Mouse (Mus musculus) CH12.LX (cell line): ENCODE measurements around the gene Xpr1. TPM values are rescaled to one million over a fixed set of nuclear protein-coding genes. Genes with fewer than 3 reads are reported as not detected.
A peak's percentile ranks its signal among the peaks of the same experiment; 100 is the strongest.

ENCODE experiments used
- DNase-seq: peaks from one replicate; pipeline ENCODE4 v3.0.0-alpha.2; 2013; ENCODE audit errors: extremely low read depth
- H3K27ac ChIP-seq: 2 replicates; pipeline ENCODE4 v1.5.1; 2012; ENCODE audit warnings: low read depth, mild to moderate bottlenecking, control low read depth, moderate library complexity; ENCODE audit not compliant: insufficient read depth
- H3K27me3 ChIP-seq: replicated peaks from 2 replicates; pipeline ENCODE3; 2012; ENCODE audit warnings: inconsistent platforms
- H3K36me3 ChIP-seq, 2 experiments: replicated peaks in 1 of 2; 2 replicates each; pipeline versions ENCODE3 to v1.6.1; 2012; ENCODE audit warnings: inconsistent platforms in 1 of 2, low read length in 1 of 2, mild to moderate bottlenecking in 1 of 2, mixed read lengths in 1 of 2, moderate library complexity in 1 of 2; ENCODE audit not compliant: control insufficient read depth in 1 of 2, insufficient read depth in 1 of 2
- H3K4me1 ChIP-seq, 2 experiments: 2 replicates each; pipeline ENCODE4 v1.6.1; 2012; ENCODE audit warnings: inconsistent platforms in 1 of 2, moderate library complexity in 1 of 2; ENCODE audit not compliant: insufficient read depth in 2 of 2, control insufficient read depth in 1 of 2
- H3K4me2 ChIP-seq: 2 replicates; pipeline ENCODE4 v1.6.1; 2012; ENCODE audit warnings: low read depth, mild to moderate bottlenecking, control low read depth; ENCODE audit not compliant: poor library complexity, insufficient read depth, severe bottlenecking
- H3K4me3 ChIP-seq, 3 experiments: fragments of 150-350 bp in 1 of 3; sonication (generic) in 1 of 3; replicated peaks in 1 of 3; 2 replicates each; pipeline versions ENCODE3 to v1.5.1; 2011 to 2012; ENCODE audit warnings: low read depth in 2 of 3, low read length in 2 of 3, mild to moderate bottlenecking in 2 of 3, moderate library complexity in 2 of 3, control low read depth in 1 of 3, improper control_type of control experiment in 1 of 3, inconsistent platforms in 1 of 3, mixed read lengths in 1 of 3; ENCODE audit not compliant: poor library complexity in 1 of 3
- H3K79me2 ChIP-seq: replicated peaks from 2 replicates; pipeline ENCODE4 v1.6.1; 2012; ENCODE audit warnings: mild to moderate bottlenecking, moderate library complexity; ENCODE audit not compliant: control insufficient read depth, poor library complexity, insufficient read depth, severe bottlenecking; ENCODE audit errors: extremely low read depth
- H3K9ac ChIP-seq: 2 replicates; pipeline ENCODE4 v1.6.1; 2012; ENCODE audit warnings: low read depth, mild to moderate bottlenecking, control low read depth, moderate library complexity; ENCODE audit not compliant: insufficient read depth
- H3K9me3 ChIP-seq: replicated peaks from 2 replicates; pipeline ENCODE3; 2012; ENCODE audit warnings: low read length, inconsistent platforms, mixed read lengths
- BHLHE40 ChIP-seq: IDR thresholded peaks from 2 replicates; pipeline ENCODE4 v1.6.1; 2011; ENCODE audit warnings: mild to moderate bottlenecking, low read depth, low read length, improper control_type of control experiment
- CHD1 ChIP-seq: IDR thresholded peaks from 2 replicates; pipeline ENCODE4 v1.6.1; 2012; ENCODE audit warnings: low read depth, low read length, improper control_type of control experiment, inconsistent platforms
- CTCF ChIP-seq, 2 experiments: IDR thresholded peaks in 1 of 2; conservative IDR thresholded peaks in 1 of 2; 2 replicates each; pipeline ENCODE4 v1.5.1; 2011 to 2012; ENCODE audit warnings: low read depth in 2 of 2, low read length in 2 of 2, improper control_type of control experiment in 1 of 2, inconsistent platforms in 1 of 2, mild to moderate bottlenecking in 1 of 2, moderate library complexity in 1 of 2
- HCFC1 ChIP-seq: IDR thresholded peaks from 2 replicates; pipeline ENCODE4 v1.6.1; 2012; ENCODE audit warnings: low read depth, mild to moderate bottlenecking, inconsistent platforms, low read length, improper control_type of control experiment
- JUN ChIP-seq: IDR thresholded peaks from 2 replicates; pipeline ENCODE4 v1.6.1; 2011; ENCODE audit warnings: low read depth, mild to moderate bottlenecking, low read length, improper control_type of control experiment, moderate library complexity; ENCODE audit not compliant: insufficient read depth
- JUND ChIP-seq: conservative IDR thresholded peaks from 2 replicates; pipeline ENCODE4 v1.6.1; 2011; ENCODE audit warnings: low read depth, low read length, improper control_type of control experiment
- KAT2A ChIP-seq: IDR thresholded peaks from 2 replicates; pipeline ENCODE4 v1.6.1; 2012; ENCODE audit warnings: low read length, improper control_type of control experiment, inconsistent platforms; ENCODE audit not compliant: insufficient replicate concordance
- MAX ChIP-seq: IDR thresholded peaks from 2 replicates; pipeline ENCODE4 v1.6.1; 2011; ENCODE audit warnings: low read length, improper control_type of control experiment
- MAZ ChIP-seq: IDR thresholded peaks from 2 replicates; pipeline ENCODE4 v1.6.1; 2012; ENCODE audit warnings: low read depth, mild to moderate bottlenecking, inconsistent platforms, low read length, improper control_type of control experiment, moderate library complexity
- MEF2A ChIP-seq: IDR thresholded peaks from 2 replicates; pipeline ENCODE4 v1.6.1; 2014; ENCODE audit warnings: low read depth, mild to moderate bottlenecking, inconsistent platforms, low read length, improper control_type of control experiment, borderline replicate concordance
- MXI1 ChIP-seq: IDR thresholded peaks from 2 replicates; pipeline ENCODE4 v1.6.1; 2011; ENCODE audit warnings: mild to moderate bottlenecking, low read depth, low read length, improper control_type of control experiment
- MYC ChIP-seq: IDR thresholded peaks from 2 replicates; pipeline ENCODE4 v1.6.1; 2011; ENCODE audit warnings: low read depth, mild to moderate bottlenecking, improper control_type of control experiment, low read length
- NELFE ChIP-seq: IDR thresholded peaks from 2 replicates; pipeline ENCODE4 v1.6.1; 2011; ENCODE audit warnings: low read depth, low read length, improper control_type of control experiment
- NRF1 ChIP-seq: IDR thresholded peaks from 2 replicates; pipeline ENCODE4 v1.6.1; 2014; ENCODE audit warnings: low read depth, mild to moderate bottlenecking, inconsistent platforms, low read length, improper control_type of control experiment, moderate library complexity
- PAX5 ChIP-seq: IDR thresholded peaks from 2 replicates; pipeline ENCODE4 v1.6.1; 2012; ENCODE audit warnings: low read length, inconsistent platforms, mixed read lengths
- POLR2A ChIP-seq: IDR thresholded peaks from 2 replicates; pipeline ENCODE4 v1.6.1; 2011; ENCODE audit warnings: low read depth, mild to moderate bottlenecking, improper control_type of control experiment, low read length
- POLR2AphosphoS2 ChIP-seq: IDR thresholded peaks from 2 replicates; pipeline ENCODE4 v1.6.1; 2011; ENCODE audit warnings: low read depth, low read length, improper control_type of control experiment
- RAD21 ChIP-seq: IDR thresholded peaks from 2 replicates; pipeline ENCODE4 v1.6.1; 2011; ENCODE audit warnings: low read depth, mild to moderate bottlenecking, low read length, improper control_type of control experiment, moderate library complexity
- SIN3A ChIP-seq: IDR thresholded peaks from 2 replicates; pipeline ENCODE4 v1.6.1; 2012; ENCODE audit warnings: low read length, improper control_type of control experiment, inconsistent platforms
- SMC3 ChIP-seq: IDR thresholded peaks from 2 replicates; pipeline ENCODE4 v1.6.1; 2011; ENCODE audit warnings: low read depth, low read length, improper control_type of control experiment
- TBP ChIP-seq: conservative IDR thresholded peaks from 2 replicates; pipeline ENCODE4 v1.6.1; 2011; ENCODE audit warnings: low read depth, low read length, improper control_type of control experiment
- ZC3H11A ChIP-seq: IDR thresholded peaks from 2 replicates; pipeline ENCODE4 v1.6.1; 2012; ENCODE audit warnings: low read depth, mild to moderate bottlenecking, inconsistent platforms, low read length, improper control_type of control experiment
- ZMIZ1 ChIP-seq: IDR thresholded peaks from 2 replicates; pipeline ENCODE4 v1.6.1; 2012; ENCODE audit warnings: low read depth, mild to moderate bottlenecking, inconsistent platforms, low read length, improper control_type of control experiment
- ZNF384 ChIP-seq: IDR thresholded peaks from 2 replicates; pipeline ENCODE4 v1.6.1; 2012; ENCODE audit warnings: low read depth, low read length, improper control_type of control experiment, inconsistent platforms
- dilution Hi-C: fragments of 300-500 bp; cut with MboI; formaldehyde crosslinking; loops from 2 replicates; pipeline ENCODE4 v1.14.3; 2020; ENCODE audit warnings: low sequenced_read_pairs; ENCODE audit not compliant: extremely low pct_unique_long_range_greater_than_20kb, extremely low pct_ligation_motif_present
- in situ Hi-C: fragments of 300-500 bp; cut with MboI; formaldehyde crosslinking; loops from 3 replicates; pipeline ENCODE4 v1.14.3; 2019; ENCODE audit warnings: low sequenced_read_pairs, low pct_ligation_motif_present, low pct_unique_long_range_greater_than_20kb, mixed read lengths
- polyA plus RNA-seq: library from polyadenylated mRNA; unstranded; fragments of >175 nt; gene quantifications from 2 replicates; pipeline ENCODE4 v1.2.1, GENCODE M21; 2012; ENCODE audit warnings: low read depth; ENCODE audit not compliant: insufficient read length
- total RNA-seq, 2 experiments: library from RNA; depleted of rRNA; stranded (reverse); fragments of 300-350 nt in 1 of 2; fragments of >200 nt in 1 of 2; gene quantifications; 2 replicates each; pipeline ENCODE4 v1.2.3; 2012 to 2014

Gene Xpr1
- total and polyA plus RNA-seq, 3 experiments: 7.7 to 13.1 (median 9.6) TPM

- TF ChIP-seq TBP: no peak
- no peak for TF ChIP-seq RAD21
- TF ChIP-seq JUND: no peak
- TF ChIP-seq CHD1: no peak
- TF ChIP-seq MEF2A: no peak
- TF ChIP-seq NRF1: no peak
- H3K9ac ChIP-seq: no peak overlapping the region
- no peaks in the 10 kb centered on the region for H3K79me2 ChIP-seq
- H3K9me3 ChIP-seq: no peaks in the 10 kb centered on the region
- peaks cover 4 to 7% of the 10 kb centered on the region in 2 experiments; a peak in 3 of 4 replicates for H3K4me1 ChIP-seq
- no peak overlapping the region for H3K27ac ChIP-seq
- in situ Hi-C loops (no loop called here), dilution Hi-C loops (no loop called here)
- H3K36me3 ChIP-seq: no peaks in the 10 kb centered on the region
- DNase-seq: no peak
- no peaks in the 10 kb centered on the region for H3K27me3 ChIP-seq
- no peak overlapping the region for H3K4me2 ChIP-seq
- no peak overlapping the region for H3K4me3 ChIP-seq
Observed at GRCm38 (mm10) chr1:155250531-155251135, 166.6 kb downstream of the Xpr1 start.

GRCm38 (mm10) chr1:155249896-155250295 lies 167.3 kb downstream of the Xpr1 start:
- Histone ChIP-seq H3K27me3 (no peaks in the 10 kb centered on the region), H3K79me2 (no peaks in the 10 kb centered on the region)
- no peak for TF ChIP-seq ZC3H11A
- no peak for TF ChIP-seq ZNF384
- TF ChIP-seq NELFE: no peak
- no peak for TF ChIP-seq ZMIZ1
- TF ChIP-seq POLR2A: no peak
- TF ChIP-seq KAT2A: no peak
- no peak for TF ChIP-seq JUN
- no peak for TF ChIP-seq POLR2AphosphoS2
- TF ChIP-seq JUND: no peak
- TF ChIP-seq, all 38 proteins: peak for 0
- H3K4me1 ChIP-seq: peaks cover 4 to 7% of the 10 kb centered on the region in 2 experiments; a peak in 3 of 4 replicates
- H3K36me3 ChIP-seq: no peaks in the 10 kb centered on the region
- H3K4me2 ChIP-seq: no peak overlapping the region; the same call in 1 of the 2 replicates
- in situ Hi-C loops: no loop called here
- H3K4me3 ChIP-seq: peak overlapping the region in 1 of 3 experiments; percentile 11
- no peak for DNase-seq
- H3K9me3 ChIP-seq: no peaks in the 10 kb centered on the region
- dilution Hi-C loops: no loop called here
- H3K27ac ChIP-seq: no peak overlapping the region
- no peak overlapping the region for H3K9ac ChIP-seq

- DNase-seq: no peak
- H3K4me1 ChIP-seq: peaks cover 4 to 7% of the 10 kb centered on the region in 2 experiments; a peak in 3 of 4 replicates
- no peaks in the 10 kb centered on the region for H3K27me3 ChIP-seq
- in situ Hi-C loops: no loop called here
- no peak overlapping the region for H3K4me2 ChIP-seq
- TF ChIP-seq HCFC1 (no peak), PAX5 (no peak), POLR2AphosphoS2 (no peak), MXI1 (no peak), ZNF384 (no peak), NELFE (no peak), SIN3A (no peak), CHD1 (no peak), SMC3 (no peak), ZMIZ1 (no peak), MAZ (no peak), JUND (no peak), RAD21 (no peak), BHLHE40 (no peak), MYC (no peak), ZC3H11A (no peak), CTCF (conservative IDR thresholded peaks at IDR 0.05 in 1 of 2, IDR thresholded peaks at IDR 0.05 in 1 of 2; ENCODE audit: low read depth in 2 of 2, low read length in 2 of 2) (no peak), MAX (no peak)
- TF ChIP-seq, all 38 proteins: peak for 0
- Histone ChIP-seq H3K9ac (no peak overlapping the region), H3K4me3 (no peak overlapping the region), H3K27ac (no peak overlapping the region), H3K79me2 (no peaks in the 10 kb centered on the region), H3K9me3 (peaks cover 3% of the 10 kb centered on the region), H3K36me3 (no peaks in the 10 kb centered on the region)
- dilution Hi-C loops: no loop called here
Observed at GRCm38 (mm10) chr1:155248041-155248440, 169.2 kb downstream of the Xpr1 start.
